12 mouse cellular contexts compared by ENCODE assay signal in the genomic region with DNA sequence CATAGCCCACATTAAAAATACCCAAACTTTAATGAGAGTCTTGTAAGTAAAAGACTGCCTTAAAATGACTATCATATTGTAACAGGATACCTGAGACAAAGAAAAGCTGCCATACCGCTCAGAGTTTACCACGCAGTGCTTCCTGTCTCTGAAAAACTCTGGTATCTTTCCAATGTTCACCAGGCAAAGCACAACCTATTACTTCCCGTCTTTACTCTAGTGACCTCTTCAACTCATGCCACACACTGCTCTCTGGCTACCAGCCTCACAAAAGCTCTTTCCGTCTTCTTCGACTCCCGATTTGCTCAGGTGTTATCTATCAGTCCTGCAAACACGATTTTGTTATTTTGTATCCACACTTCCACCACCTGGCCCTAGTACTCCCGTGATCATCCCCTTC. TPM values are rescaled to one million over a fixed set of nuclear protein-coding genes. Genes with fewer than 3 reads are reported as not detected.
A peak's percentile ranks its signal among the peaks of the same experiment; 100 is the strongest.
DNase-seq lines count a peak whose midpoint lies in the region; ATAC-seq and TF ChIP-seq lines count a peak whose summit lies in the region.
"Had no signal": no experiment of that assay in that cellular context is flagged by ENCODE, and none has a peak within 500 bp of the region (broad histone marks: within the 10 kb centered on the region; RNA-seq: fewer than 3 reads in every experiment).

No protein-coding gene starts in this region.

- H3K4me2 ChIP-seq in kidney, embryonic 15.5 days, result 0 out of 2 replicates have a peak overlapping the region, but pooled peaks have one; percentile 5
- peak overlapping the region; percentile 68 for H3K4me2 ChIP-seq in liver, embryonic 13.5 days
- H3K4me2 ChIP-seq: limb, embryonic 15.5 days had no signal

- WGBS in kidney, embryonic 15.5 days, result 45% methylated on average over 8 of the region's 8 CpGs
- 10% methylated on average over 8 of the region's 8 CpGs for WGBS in liver, embryonic 13.5 days (ENCODE audit: insufficient replicate concordance)

- no peaks in the 10 kb centered on the region for H3K36me3 ChIP-seq in kidney, embryonic 15.5 days
- peaks cover 0 to 33% of the 10 kb centered on the region in 2 experiments; a peak in 2 of 4 replicates for H3K36me3 ChIP-seq in MEL (ENCODE audit: control insufficient read depth in 1 of 2, insufficient read depth in 2 of 2, low read length in 2 of 2)
- H3K36me3 ChIP-seq in liver, embryonic 13.5 days, result no peaks in the 10 kb centered on the region
- H3K36me3 ChIP-seq: limb, embryonic 15.5 days had no signal

- H3K27me3 ChIP-seq in kidney, embryonic 15.5 days, result no peaks in the 10 kb centered on the region
- no peaks in the 10 kb centered on the region for H3K27me3 ChIP-seq in MEL (ENCODE audit: control insufficient read depth in 1 of 2, insufficient read depth in 2 of 2, low read length in 2 of 2)
- no peaks in the 10 kb centered on the region for H3K27me3 ChIP-seq in liver, embryonic 13.5 days
- H3K27me3 ChIP-seq: limb, embryonic 15.5 days had no signal

- no peak for TF ChIP-seq RAD21 in MEL (IDR thresholded peaks at IDR 0.05; ENCODE audit: low read depth, low read length)

- H3K27ac ChIP-seq in kidney, embryonic 15.5 days, result no peak overlapping the region
- peak overlapping the region; percentile 44 for H3K27ac ChIP-seq in MEL (ENCODE audit: control insufficient read depth, low read depth, low read length)
- H3K27ac ChIP-seq in liver, embryonic 13.5 days, result peak overlapping the region; percentile 79
- H3K27ac ChIP-seq: limb, embryonic 15.5 days had no signal

- TF ChIP-seq EP300 in MEL (IDR thresholded peaks at IDR 0.05; ENCODE audit: low read depth in 1 of 2, low read length in 2 of 2), result no peak

- TF ChIP-seq POLR2A in MEL (IDR thresholded peaks at IDR 0.05; ENCODE audit: control insufficient read depth in 1 of 2, insufficient read depth in 1 of 2, low read depth in 1 of 2, low read length in 2 of 2, poor library complexity in 1 of 2), result no peak

- H3K79me2 ChIP-seq in MEL (ENCODE audit: control insufficient read depth, insufficient read depth, low read length, poor library complexity), result peaks cover 69% of the 10 kb centered on the region

- intact Hi-C loops in left cerebral cortex, postnatal 4 days (cut with DNase I), result no loop called here

- no peaks in the 10 kb centered on the region for H3K9me3 ChIP-seq in kidney, embryonic 15.5 days (replicated peaks)
- H3K9me3 ChIP-seq in MEL (replicated peaks; ENCODE audit: insufficient read depth, low read length), result no peaks in the 10 kb centered on the region
- H3K9me3 ChIP-seq in liver, embryonic 13.5 days (replicated peaks), result no peaks in the 10 kb centered on the region
- H3K9me3 ChIP-seq: limb, embryonic 15.5 days had no signal

- DNase-seq in kidney, postnatal 14 days, result no peak
- DNase-seq in 416B (ENCODE audit: low read depth) (peak; percentile 77), MEL (ENCODE audit: low read depth, low spot score) (peak; percentile 70)
- no peak for DNase-seq in liver, embryonic 13.5 days
- no peak for DNase-seq in left cerebral cortex, postnatal 4 days
- DNase-seq in frontal cortex, postnatal 10 days (ENCODE audit: low spot score in 2 of 2), result no peak
- DNase-seq: right cerebral cortex, postnatal 14 days; thymus, postnatal 14 days had no signal

- no peak for TF ChIP-seq CTCF in MEL (IDR thresholded peaks at IDR 0.05 in 2 of 3, conservative IDR thresholded peaks at IDR 0.05 in 1 of 3; ENCODE audit: control insufficient read depth in 1 of 3, insufficient read depth in 1 of 3, low read depth in 2 of 3, low read length in 3 of 3, poor library complexity in 1 of 3, severe bottlenecking in 1 of 3)

- no peak overlapping the region for H3K4me3 ChIP-seq in kidney, embryonic 15.5 days (replicated peaks)
- peak overlapping the region; percentile 17 to 35; a peak in 3 of 4 replicates for H3K4me3 ChIP-seq in MEL (ENCODE audit: control insufficient read depth in 1 of 2, insufficient read depth in 1 of 2, low read depth in 2 of 2, low read length in 2 of 2)
- H3K4me3 ChIP-seq in liver, embryonic 13.5 days (replicated peaks), result peak overlapping the region; percentile 41
- H3K4me3 ChIP-seq: limb, embryonic 15.5 days had no signal

- peaks cover 26% of the 10 kb centered on the region for H3K4me1 ChIP-seq in kidney, embryonic 15.5 days
- peaks cover 9 to 14% of the 10 kb centered on the region in 2 experiments for H3K4me1 ChIP-seq in MEL (ENCODE audit: control insufficient read depth in 1 of 2, insufficient read depth in 2 of 2, low read length in 2 of 2)
- H3K4me1 ChIP-seq in liver, embryonic 13.5 days (replicated peaks), result peaks cover 73% of the 10 kb centered on the region

- no peak for ATAC-seq in kidney, embryonic 15.5 days (replicated peaks; ENCODE audit: low FRiP score)
- no peak for ATAC-seq in liver, embryonic 13.5 days (ENCODE audit: low read depth)
- no peak for ATAC-seq in cerebellum, adult (ENCODE audit: insufficient number of reproducible peaks, low FRiP score, low TSS enrichment)
- ATAC-seq: hindbrain, embryonic 16.5 days had no signal

- no peak overlapping the region for H3K9ac ChIP-seq in kidney, embryonic 15.5 days
- peak overlapping the region; percentile 32 for H3K9ac ChIP-seq in MEL (ENCODE audit: control insufficient read depth, low read depth, low read length, poor library complexity, severe bottlenecking)
- peak overlapping the region; percentile 57 for H3K9ac ChIP-seq in liver, embryonic 13.5 days
- H3K9ac ChIP-seq: limb, embryonic 15.5 days had no signal

TF ChIP-seq in MEL, 35 proteins besides CTCF, POLR2A, EP300 and RAD21:
- TF ChIP-seq MAX (IDR thresholded peaks at IDR 0.05; ENCODE audit: low read length) (no peak), RCOR1 (IDR thresholded peaks at IDR 0.05; ENCODE audit: low read depth, low read length) (no peak), USF1 (IDR thresholded peaks at IDR 0.05; ENCODE audit: low read depth, low read length) (no peak), SMC3 (IDR thresholded peaks at IDR 0.05; ENCODE audit: low read depth, low read length) (no peak), CHD1 (IDR thresholded peaks at IDR 0.05; ENCODE audit: low read depth, low read length) (no peak), ZNF384 (IDR thresholded peaks at IDR 0.05; ENCODE audit: low read depth, low read length) (no peak), ZKSCAN1 (IDR thresholded peaks at IDR 0.05; ENCODE audit: low read depth, low read length) (no peak), UBTF (IDR thresholded peaks at IDR 0.05; ENCODE audit: borderline replicate concordance, insufficient read depth, low read depth, low read length) (no peak), JUND (IDR thresholded peaks at IDR 0.05; ENCODE audit: low read depth, low read length) (no peak), MAFK (IDR thresholded peaks at IDR 0.05; ENCODE audit: borderline replicate concordance, low read depth, low read length) (no peak), KAT2A (conservative IDR thresholded peaks at IDR 0.05; ENCODE audit: low read depth, low read length) (no peak), ZMIZ1 (IDR thresholded peaks at IDR 0.05; ENCODE audit: low read depth, low read length) (no peak), NELFE (IDR thresholded peaks at IDR 0.05; ENCODE audit: low read depth, low read length) (no peak), TCF12 (IDR thresholded peaks at IDR 0.05; ENCODE audit: low read depth, low read length) (no peak), BHLHE40 (IDR thresholded peaks at IDR 0.05; ENCODE audit: borderline replicate concordance, low read depth, low read length) (no peak), ETS1 (IDR thresholded peaks at IDR 0.05; ENCODE audit: low read depth, low read length) (no peak), POLR2AphosphoS5 (IDR thresholded peaks at IDR 0.05; ENCODE audit: borderline replicate concordance, low read depth, low read length) (no peak), TAL1 (IDR thresholded peaks at IDR 0.05; ENCODE audit: low read length) (no peak), SIN3A (IDR thresholded peaks at IDR 0.05; ENCODE audit: low read length) (no peak; the same call in 1 of the 2 replicates), TBP (IDR thresholded peaks at IDR 0.05; ENCODE audit: low read depth, low read length) (no peak)

RNA-seq across cellular contexts. Expression of a gene that starts 7.4 kb away (rescaled TPM):
- 93.1 and 95.5 TPM in 2 replicates for polyA plus RNA-seq in kidney, embryonic 15.5 days (2015; fragmentation: Nextera tagmentation; extraction: Ambion mirVana)
- total RNA-seq in MEL (2012; rRNA removed), result 35.1 and 37.7 TPM in 2 replicates
- 10 to 100 TPM; 20.8 to 32.7 TPM for polyA plus RNA-seq in MEL (2012; ENCODE audit: insufficient read depth in 1 of 2, insufficient read length in 2 of 2, low read depth in 1 of 2, low replicate concordance in 2 of 2, missing spikeins in 1 of 2)
- polyA plus RNA-seq in liver, embryonic 13.5 days (2015; fragmentation: Nextera tagmentation; extraction: Ambion mirVana), result 98.7 and 125 TPM in 2 replicates
- total RNA-seq in left cerebral cortex, postnatal 4 days (2021), result 10 to 100 TPM; 70.4 to 73.9 TPM

Comparison
In these comparisons a context has a peak if more than half of its experiments do, and no peak if none do; other contexts are left out.
1. DNase-seq: peak in 416B (single experiment) and MEL (single experiment); none in kidney, postnatal 14 days (single experiment), liver, embryonic 13.5 days (single experiment), left cerebral cortex, postnatal 4 days (single experiment) and frontal cortex, postnatal 10 days (0 of 2).